Mouse (Mus musculus) spleen, postnatal 36 days (tissue): ENCODE results near the gene Nfam1.
"Not testable (repeated sequence)": the region's sequence is repeated elsewhere in the genome, so short reads cannot be mapped to it uniquely, and the experiment has no call there.

Experiments used
- DNase-seq, 2 experiments: peaks; one replicate each; pipeline ENCODE4 v3.0.0; 2022; ENCODE audit warnings: low spot score in 2 of 2, mixed read lengths in 1 of 2

The Nfam1 gene

GRCm38 (mm10) chr15:83032981-83033541 lies at the start of gene Nfam1:
Gene Nfam1 (minus strand): TSS chr15:83033306.
- peak; percentile 73 to 78 for DNase-seq

DNA sequence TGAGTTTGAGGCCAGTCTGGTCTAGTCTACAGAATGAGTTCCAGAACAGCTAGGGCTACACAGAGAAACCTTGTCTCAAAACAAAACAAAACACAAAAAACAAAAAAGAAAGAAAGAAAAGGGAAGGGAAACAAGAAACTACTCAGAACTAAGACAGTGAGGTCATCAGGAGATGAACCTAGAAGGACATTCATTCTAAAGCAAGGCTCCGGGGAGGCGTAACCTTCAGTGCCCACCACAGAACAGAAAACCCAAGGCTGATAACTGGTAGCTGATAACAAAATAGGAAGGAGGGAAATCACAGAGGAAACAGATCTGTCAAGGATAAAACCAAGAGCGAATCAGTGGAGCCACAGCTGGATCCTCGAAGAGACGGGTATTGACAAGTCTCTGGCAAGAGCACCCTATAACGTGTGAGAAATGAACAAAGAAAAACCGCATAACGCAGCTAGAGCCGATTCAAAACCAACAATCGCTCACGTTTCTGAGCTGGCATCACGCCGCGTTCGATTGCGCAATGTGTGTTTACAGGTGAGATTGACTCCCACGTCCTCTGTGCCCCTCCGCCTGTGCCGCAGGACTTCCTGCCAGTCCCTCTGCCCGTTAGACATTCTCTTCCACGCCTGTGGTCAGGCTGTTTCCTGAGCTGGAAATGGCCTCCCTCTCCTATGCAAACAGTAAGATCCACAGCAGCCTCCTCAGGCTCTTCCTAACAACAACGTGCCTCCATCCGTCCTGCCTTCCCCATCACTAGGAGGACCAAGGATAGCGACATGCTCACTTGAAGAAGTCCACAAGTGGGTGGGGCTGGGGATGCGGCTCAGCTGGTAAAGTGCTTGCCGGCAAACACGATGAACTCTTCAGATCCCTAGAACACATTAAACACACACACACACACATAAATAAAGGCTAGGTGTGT lies 42.8 kb upstream of the Nfam1 start:
- no peak for DNase-seq

GRCm38 (mm10) chr15:83074179-83074578 lies 41.1 kb upstream of the Nfam1 start:
- no peak for DNase-seq

DNA sequence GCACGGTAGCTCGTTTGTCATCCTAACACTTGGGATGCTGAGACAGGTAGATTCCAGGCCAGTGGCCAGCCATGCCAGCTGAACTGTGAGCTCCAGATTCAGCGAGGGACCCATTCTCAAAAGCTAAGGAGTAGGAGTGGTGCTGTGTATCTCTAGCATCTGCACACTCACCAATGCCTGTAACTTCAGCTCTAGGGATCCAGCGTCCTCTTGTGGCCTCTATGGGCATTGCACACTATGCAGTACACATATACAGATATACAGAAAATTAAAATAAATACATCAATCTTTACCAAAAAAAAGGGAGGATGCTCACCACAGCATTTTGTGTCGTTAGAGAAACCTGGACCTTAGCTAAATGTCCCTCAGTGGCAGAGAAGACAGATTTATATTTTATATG lies 38.6 kb upstream of the Nfam1 start:
- no peak for DNase-seq

DNA sequence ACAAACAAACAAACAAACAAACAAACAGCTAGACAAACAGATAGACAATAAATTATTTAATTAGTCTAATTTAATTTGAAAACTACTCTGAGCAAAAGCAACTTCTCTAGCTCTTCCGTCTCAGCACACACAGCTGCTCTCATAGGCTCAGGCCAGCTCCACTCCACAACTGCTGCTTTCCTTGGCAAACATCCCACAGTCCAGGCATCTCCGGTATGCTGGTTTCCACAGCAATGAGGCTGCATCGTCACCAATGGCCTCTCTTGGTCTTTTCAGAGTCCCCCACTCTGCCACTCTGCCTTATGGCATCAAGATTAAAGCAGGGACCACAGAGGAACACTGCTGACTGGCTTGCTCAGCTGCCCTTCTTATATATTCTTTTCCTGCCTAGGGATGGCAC lies 37.8 kb upstream of the Nfam1 start:
- DNase-seq, result peak in 1 of 2 experiments; percentile 8

- DNase-seq, result no peak
These were observed 35.2 kb upstream of the Nfam1 start for GRCm38 (mm10) chr15:83068270-83068669.

DNA sequence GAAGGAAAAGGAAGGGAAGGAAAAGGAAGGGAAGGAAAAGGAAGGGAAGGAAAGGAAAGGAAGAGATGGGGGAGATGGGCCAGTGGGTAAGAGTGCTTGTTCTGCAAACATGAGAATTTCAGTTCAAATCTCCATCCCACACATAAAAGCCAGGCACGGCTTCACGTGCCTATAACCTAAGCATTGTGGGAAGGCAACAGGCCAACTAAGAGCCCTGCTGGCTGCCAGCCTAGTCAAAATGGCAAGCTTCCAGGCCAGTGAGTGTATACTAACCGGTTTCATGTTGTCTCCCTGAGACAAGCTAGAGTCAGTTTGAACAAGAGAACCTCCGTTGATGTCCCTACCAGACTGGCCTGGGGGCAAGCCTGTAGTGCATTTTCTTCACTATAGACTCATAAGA lies 32.4 kb upstream of the Nfam1 start:
- DNase-seq, result no peak

GRCm38 (mm10) chr15:83062582-83062981 lies 29.5 kb upstream of the Nfam1 start:
- DNase-seq, result not testable (repeated sequence)

- no peak for DNase-seq
These were observed 28.6 kb upstream of the Nfam1 start for GRCm38 (mm10) chr15:83061689-83062088.

DNA sequence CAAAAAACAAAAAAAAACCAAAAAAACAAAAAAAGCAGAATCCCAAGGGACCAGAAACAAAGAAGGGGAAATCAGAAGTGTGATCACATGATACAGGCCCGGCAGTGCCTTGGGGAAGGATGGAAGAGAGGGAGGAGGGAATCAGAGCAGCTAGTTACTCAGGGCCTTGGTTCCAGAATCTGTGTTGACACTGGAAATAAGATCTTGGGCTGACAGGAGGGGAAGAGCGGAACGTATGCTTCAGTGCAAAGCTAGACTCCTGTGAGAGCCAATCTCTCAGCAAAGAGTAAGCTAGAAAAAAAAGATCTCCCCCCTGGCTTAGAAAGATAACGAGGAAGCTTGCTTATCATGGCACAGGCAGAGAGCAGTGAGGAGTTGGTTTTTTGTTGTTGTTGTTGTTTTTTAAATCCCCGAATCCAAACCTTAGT lies 26.1 kb upstream of the Nfam1 start:
- no peak for DNase-seq

DNA sequence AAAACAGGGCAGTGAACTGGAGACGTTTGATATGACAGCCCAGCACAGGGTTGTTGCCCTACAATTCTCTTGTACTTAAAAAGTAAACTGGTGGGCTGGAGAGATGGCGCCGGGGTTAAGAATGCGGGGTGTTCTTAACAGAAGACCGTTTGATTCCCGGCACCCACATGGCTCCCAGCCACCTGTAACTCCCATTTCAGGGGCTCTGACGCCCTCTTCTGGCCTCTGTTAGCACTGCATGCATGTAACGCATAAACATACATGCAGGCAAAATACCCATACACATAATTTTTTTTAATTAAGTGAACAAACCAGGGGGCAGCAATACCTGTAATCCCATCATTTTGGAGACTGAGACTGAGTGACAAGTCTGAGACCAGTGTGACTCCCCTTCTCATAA lies 24.4 kb upstream of the Nfam1 start:
- no peak for DNase-seq

DNA sequence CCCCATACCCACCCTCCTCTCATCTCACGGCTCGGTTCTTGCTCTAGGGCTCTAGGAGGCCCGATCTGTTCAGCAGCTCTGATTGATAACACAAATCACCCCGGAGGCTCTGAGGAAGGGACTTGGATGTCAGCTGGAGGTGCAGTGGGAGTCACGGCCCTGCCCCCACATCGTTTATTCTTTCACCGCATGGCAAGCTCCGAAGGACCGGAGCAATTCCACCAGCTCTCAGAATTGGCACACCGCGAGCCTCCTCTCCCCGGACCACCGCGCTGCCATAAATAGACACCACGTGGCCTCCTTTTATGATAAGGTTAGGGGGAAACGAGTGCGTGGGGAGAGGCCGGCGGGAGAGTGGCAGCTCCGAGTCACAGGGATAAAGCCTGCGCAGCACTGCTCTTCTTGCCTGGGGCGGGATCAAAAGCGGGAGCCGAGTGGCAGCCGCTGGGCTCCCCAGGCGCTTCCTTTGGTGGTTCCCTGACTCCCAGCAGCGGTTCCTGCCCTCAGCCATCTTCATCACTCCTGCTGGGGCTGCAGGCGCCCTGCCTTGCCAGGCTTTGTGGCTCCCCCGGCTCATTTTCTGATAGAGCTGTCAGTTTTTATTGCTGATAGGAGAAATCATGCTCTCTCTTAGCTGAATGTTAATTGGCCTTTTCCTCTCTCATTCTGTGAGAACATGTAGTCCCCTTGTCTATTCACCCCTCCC lies 23.4 kb upstream of the Nfam1 start:
- DNase-seq, result no peak

- no peak for DNase-seq
These were observed 22.5 kb upstream of the Nfam1 start for GRCm38 (mm10) chr15:83055569-83055968.

DNA sequence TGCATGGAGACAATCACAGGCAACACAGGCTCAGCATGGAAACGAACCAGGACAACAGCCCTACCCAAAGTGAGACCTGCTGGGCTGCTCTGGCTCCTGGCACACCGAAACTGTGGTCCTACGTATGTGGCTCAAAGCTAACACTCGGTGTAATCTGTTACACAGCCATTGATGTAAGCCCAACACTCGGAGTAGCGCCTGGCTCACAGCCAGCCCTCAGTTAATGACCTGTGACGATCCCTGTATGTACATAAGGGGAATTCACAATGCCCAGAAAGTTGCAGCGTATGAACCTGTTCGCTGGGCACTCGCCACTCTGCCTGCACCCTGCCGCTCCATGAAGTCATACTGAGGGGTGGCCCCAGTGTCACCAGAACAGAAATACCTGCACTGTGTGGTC lies 20.2 kb upstream of the Nfam1 start:
- DNase-seq, result no peak

DNA sequence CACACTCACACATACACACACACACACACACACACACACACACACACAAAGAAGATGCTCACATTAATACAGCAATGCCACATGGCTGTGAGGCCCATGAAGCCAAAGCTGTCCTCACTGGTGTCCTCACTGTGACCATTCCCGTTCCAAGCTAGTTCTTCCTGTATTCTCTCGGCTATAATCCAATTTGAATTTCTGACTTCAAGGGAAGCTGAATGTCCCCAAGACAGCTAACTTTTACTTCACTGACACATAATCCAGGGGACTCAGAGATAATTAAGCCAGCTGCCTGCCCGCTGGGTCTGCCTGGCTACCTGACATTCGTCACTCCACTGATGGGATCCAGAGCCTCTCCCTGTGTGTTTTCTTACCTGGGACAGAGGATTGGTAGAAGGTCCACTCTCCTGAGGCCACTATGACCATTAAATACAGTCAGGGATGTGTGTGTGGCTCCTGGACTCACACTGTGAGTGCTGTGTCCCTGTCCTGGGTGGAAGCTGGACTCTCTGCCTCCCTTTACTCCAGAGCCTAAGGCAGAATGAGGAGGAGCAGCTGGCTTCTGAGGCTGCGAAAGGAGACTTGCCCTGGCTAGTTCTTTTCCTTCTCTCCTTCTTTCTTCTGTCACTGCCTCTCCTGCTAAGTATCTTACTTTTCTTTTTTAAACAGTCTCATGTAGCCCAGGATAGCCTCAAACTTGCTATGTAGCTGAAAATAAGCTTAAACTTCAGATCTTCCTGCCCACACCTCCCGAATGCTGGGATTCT lies 19.4 kb upstream of the Nfam1 start:
- no peak for DNase-seq

- no peak for DNase-seq
These were observed 13.6 kb upstream of the Nfam1 start for GRCm38 (mm10) chr15:83046730-83047129.

DNA sequence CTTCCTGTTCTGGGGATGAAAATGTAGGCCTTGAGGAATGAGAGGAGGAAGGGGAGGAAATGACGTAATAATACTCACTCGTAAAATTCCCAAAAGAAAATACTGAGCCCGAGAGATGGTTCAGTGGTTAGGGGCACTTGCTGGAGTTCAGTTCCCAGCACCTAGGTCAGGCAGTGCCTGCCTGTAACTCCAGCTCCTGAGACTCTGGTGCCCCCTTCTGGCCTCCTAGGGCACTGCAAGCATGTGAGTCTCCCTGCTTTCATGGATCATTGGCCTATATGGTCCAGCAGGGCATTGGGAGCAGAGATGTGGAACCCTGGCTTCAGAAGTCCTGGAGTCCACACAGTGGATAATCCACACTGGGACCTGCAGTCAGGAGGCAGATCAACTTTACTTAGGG lies 13.2 kb upstream of the Nfam1 start:
- DNase-seq, result no peak

DNA sequence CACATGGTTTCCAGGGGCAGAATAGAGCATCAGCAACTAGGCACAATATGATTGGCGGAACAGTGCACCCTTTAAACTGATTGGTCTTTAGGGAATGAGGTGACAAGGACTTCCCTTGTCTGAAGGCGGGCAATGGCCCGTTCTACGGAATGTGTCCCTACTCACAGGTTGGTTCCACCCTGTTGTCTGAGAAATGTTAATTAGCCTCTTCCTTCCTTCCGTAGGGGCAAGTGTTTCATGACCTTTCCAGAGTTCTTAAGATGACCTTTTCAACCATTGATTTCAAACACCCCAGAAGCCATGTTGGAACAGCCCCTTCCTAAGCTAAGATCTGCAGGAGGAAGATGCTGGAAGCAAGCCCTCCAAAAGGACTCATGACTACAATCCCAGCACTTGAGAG lies 12.5 kb upstream of the Nfam1 start:
- not testable (repeated sequence) for DNase-seq

DNA sequence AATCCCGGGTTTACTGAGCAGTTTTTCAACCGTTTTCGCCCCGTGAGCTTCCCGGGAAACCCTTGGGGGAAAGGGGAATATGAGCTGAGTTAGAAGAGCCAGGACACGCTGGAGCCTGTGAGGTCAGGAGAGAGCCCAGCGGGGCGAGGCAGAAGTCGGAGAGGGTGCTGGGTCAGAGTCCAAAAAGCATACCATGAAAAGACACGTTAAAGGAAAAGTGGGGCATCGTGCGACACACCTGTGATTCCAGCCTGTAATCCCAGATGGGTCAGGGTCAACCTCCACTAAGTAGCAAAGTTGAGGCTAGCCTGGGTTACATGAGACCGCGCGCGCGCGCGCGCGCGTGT lies 10.2 kb upstream of the Nfam1 start:
- DNase-seq, result no peak

GRCm38 (mm10) chr15:83042655-83043361 lies 9.7 kb upstream of the Nfam1 start:
- DNase-seq, result no peak

- DNase-seq, result no peak
These were observed 7.0 kb upstream of the Nfam1 start for GRCm38 (mm10) chr15:83040156-83040555.
